Mouse (Mus musculus): ENCODE data around the gene Fam209.
A peak's percentile ranks its signal among the peaks of the same experiment; 100 is the strongest.

Fam209 gene

GRCm38 (mm10) chr2:172472318-172472717, at the start of gene Fam209:
Gene Fam209, plus strand, starts transcription at chr2:172472520.
- no peak for DNase-seq (ENCODE audit: low read depth)

GRCm38 (mm10) chr2:172430609-172431008, 41.7 kb upstream of the Fam209 start:
- DNase-seq (ENCODE audit: low read depth) = peak; percentile 6

- DNase-seq (ENCODE audit: low read depth) = no peak
Observed at GRCm38 (mm10) chr2:172433746-172434145, 38.6 kb upstream of the Fam209 start.

- no peak for DNase-seq (ENCODE audit: low read depth)
Observed at GRCm38 (mm10) chr2:172437371-172437952, 34.9 kb upstream of the Fam209 start.

- peak; percentile 100 for DNase-seq (ENCODE audit: low read depth)
Observed at GRCm38 (mm10) chr2:172439843-172440639, 32.3 kb upstream of the Fam209 start, which contains the start of gene Rtf2. Gene Rtf2, plus strand, starts transcription at chr2:172440556.

GRCm38 (mm10) chr2:172440640-172441005, 31.7 kb upstream of the Fam209 start:
- DNase-seq (ENCODE audit: low read depth) = no peak

GRCm38 (mm10) chr2:172441176-172441575, 31.1 kb upstream of the Fam209 start:
- peak; percentile 51 for DNase-seq (ENCODE audit: low read depth)

GRCm38 (mm10) chr2:172445617-172446016, 26.7 kb upstream of the Fam209 start:
- no peak for DNase-seq (ENCODE audit: low read depth)

- peak; percentile 36 for DNase-seq (ENCODE audit: low read depth)
Observed at GRCm38 (mm10) chr2:172447317-172447716, 25.0 kb upstream of the Fam209 start.

- no peak for DNase-seq (ENCODE audit: low read depth)
Observed at GRCm38 (mm10) chr2:172448329-172448728, 24.0 kb upstream of the Fam209 start.

GRCm38 (mm10) chr2:172450640-172451039, 21.7 kb upstream of the Fam209 start:
- no peak for DNase-seq (ENCODE audit: low read depth)

- DNase-seq (ENCODE audit: low read depth) = no peak
Observed at GRCm38 (mm10) chr2:172452031-172452430, 20.3 kb upstream of the Fam209 start.

GRCm38 (mm10) chr2:172452458-172452857, 19.9 kb upstream of the Fam209 start:
- DNase-seq (ENCODE audit: low read depth) = no peak

- DNase-seq (ENCODE audit: low read depth) = no peak
Observed at GRCm38 (mm10) chr2:172458496-172458895, 13.8 kb upstream of the Fam209 start, which contains the start of gene Gcnt7. Gene Gcnt7, minus strand, starts transcription at chr2:172458596.

GRCm38 (mm10) chr2:172460647-172461046, 11.7 kb upstream of the Fam209 start:
- DNase-seq (ENCODE audit: low read depth) = peak; percentile 66

GRCm38 (mm10) chr2:172462813-172463212, 9.5 kb upstream of the Fam209 start:
- DNase-seq (ENCODE audit: low read depth) = peak; percentile 55

- peak; percentile 24 for DNase-seq (ENCODE audit: low read depth)
Observed at GRCm38 (mm10) chr2:172466427-172467132, 5.7 kb upstream of the Fam209 start.

GRCm38 (mm10) chr2:172467206-172467605, 5.1 kb upstream of the Fam209 start:
- no peak for DNase-seq (ENCODE audit: low read depth)

- DNase-seq (ENCODE audit: low read depth) = peak; percentile 47
Observed at GRCm38 (mm10) chr2:172468346-172468819, 3.9 kb upstream of the Fam209 start.

- DNase-seq (ENCODE audit: low read depth) = peak; percentile 20
Observed at GRCm38 (mm10) chr2:172473591-172473990, 1.3 kb downstream of the Fam209 start.

GRCm38 (mm10) chr2:172474970-172475369, 2.6 kb downstream of the Fam209 start:
- peak; percentile 44 for DNase-seq (ENCODE audit: low read depth)

GRCm38 (mm10) chr2:172476707-172477260, 4.5 kb downstream of the Fam209 start:
- no peak for DNase-seq (ENCODE audit: low read depth)

All from NIH3T3 (cell line).